Mouse (Mus musculus): ENCODE measurements around the gene Nthl1. TPM values are rescaled to one million over a fixed set of nuclear protein-coding genes. Genes with fewer than 3 reads are reported as not detected.

Gene Nthl1
- polyA plus RNA-seq, 1 experiment from 2014 or later, result 7.7 TPM

- WGBS, result 46% methylated on average over 3 of the region's 3 CpGs
- no peaks in the 10 kb centered on the region for H3K27me3 ChIP-seq (ENCODE audit: control insufficient read depth, insufficient read depth, low read length)
Observed at GRCm38 (mm10) chr17:24645916-24646315, 13.4 kb downstream of the Nthl1 start.

GRCm38 (mm10) chr17:24646381-24646780 is 13.9 kb downstream of the Nthl1 start:
- H3K9ac ChIP-seq (ENCODE audit: low read length), result no peak overlapping the region
- H3K9me3 ChIP-seq (ENCODE audit: control insufficient read depth, low read length), result no peaks in the 10 kb centered on the region
- H3K4me1 ChIP-seq (ENCODE audit: control insufficient read depth in 2 of 2, insufficient read depth in 2 of 2, low read length in 2 of 2), result peaks cover 28 to 29% of the 10 kb centered on the region in 2 experiments
- WGBS, result 74% methylated on average over 4 of the region's 4 CpGs
- no peak overlapping the region for H3K4me3 ChIP-seq (ENCODE audit: control insufficient read depth in 1 of 2, insufficient read depth in 1 of 2, low read depth in 1 of 2, low read length in 2 of 2)
- peaks cover 11% of the 10 kb centered on the region; the same call in 1 of the 2 replicates for H3K36me3 ChIP-seq (ENCODE audit: control insufficient read depth, insufficient read depth, low read length)
- H3K27ac ChIP-seq (replicated peaks in 1 of 2; ENCODE audit: control insufficient read depth in 1 of 2, insufficient read depth in 1 of 2, low read depth in 2 of 2, low read length in 2 of 2), result peak overlapping the region; percentile 71 to 74
- ATAC-seq (ENCODE audit: insufficient number of reproducible peaks, insufficient read depth, low FRiP score, low read depth), result no peak
- no peak overlapping the region for H3K4me2 ChIP-seq (ENCODE audit: low read length)
- no peaks in the 10 kb centered on the region for H3K27me3 ChIP-seq (ENCODE audit: control insufficient read depth, insufficient read depth, low read length)

More at GRCm38 (mm10) chr17:24645916-24646315, 13.4 kb downstream of the Nthl1 start:
- H3K27ac ChIP-seq (replicated peaks in 1 of 2; ENCODE audit: control insufficient read depth in 1 of 2, insufficient read depth in 1 of 2, low read depth in 2 of 2, low read length in 2 of 2), result peak overlapping the region; percentile 74 to 86
- H3K4me3 ChIP-seq (ENCODE audit: control insufficient read depth in 1 of 2, insufficient read depth in 1 of 2, low read depth in 1 of 2, low read length in 2 of 2), result no peak overlapping the region
- peaks cover 28% of the 10 kb centered on the region in 2 experiments for H3K4me1 ChIP-seq (ENCODE audit: control insufficient read depth in 2 of 2, insufficient read depth in 2 of 2, low read length in 2 of 2)
- H3K4me2 ChIP-seq (ENCODE audit: low read length), result no peak overlapping the region
- no peaks in the 10 kb centered on the region for H3K9me3 ChIP-seq (ENCODE audit: control insufficient read depth, low read length)
- no peak overlapping the region for H3K9ac ChIP-seq (ENCODE audit: low read length)
- ATAC-seq (ENCODE audit: insufficient number of reproducible peaks, insufficient read depth, low FRiP score, low read depth), result peak; percentile 20
- H3K36me3 ChIP-seq (ENCODE audit: control insufficient read depth, insufficient read depth, low read length), result peaks cover 13% of the 10 kb centered on the region

- no peaks in the 10 kb centered on the region for H3K27me3 ChIP-seq (ENCODE audit: control insufficient read depth, insufficient read depth, low read length)
- H3K4me1 ChIP-seq (ENCODE audit: control insufficient read depth in 2 of 2, insufficient read depth in 2 of 2, low read length in 2 of 2), result peaks cover 28 to 32% of the 10 kb centered on the region in 2 experiments
- no peak for ATAC-seq (ENCODE audit: insufficient number of reproducible peaks, insufficient read depth, low FRiP score, low read depth)
- peak overlapping the region; percentile 41 to 74; a peak in 3 of 4 replicates for H3K27ac ChIP-seq (replicated peaks in 1 of 2; ENCODE audit: control insufficient read depth in 1 of 2, insufficient read depth in 1 of 2, low read depth in 2 of 2, low read length in 2 of 2)
- H3K4me3 ChIP-seq (ENCODE audit: control insufficient read depth in 1 of 2, insufficient read depth in 1 of 2, low read depth in 1 of 2, low read length in 2 of 2), result peak overlapping the region; percentile 6 to 10; a peak in 3 of 4 replicates
- H3K9me3 ChIP-seq (ENCODE audit: control insufficient read depth, low read length), result no peaks in the 10 kb centered on the region
- peak overlapping the region; percentile 32; the same call in 1 of the 2 replicates for H3K9ac ChIP-seq (ENCODE audit: low read length)
- H3K36me3 ChIP-seq (ENCODE audit: control insufficient read depth, insufficient read depth, low read length), result peaks cover 6% of the 10 kb centered on the region; the same call in 1 of the 2 replicates
- H3K4me2 ChIP-seq (ENCODE audit: low read length), result peak overlapping the region; percentile 97
- 70% methylated on average over 11 of the region's 11 CpGs for WGBS
Observed at GRCm38 (mm10) chr17:24647493-24647892, 15.0 kb downstream of the Nthl1 start.

- H3K9ac ChIP-seq (ENCODE audit: low read length), result peak overlapping the region; percentile 88
- peak overlapping the region; percentile 57 to 75 for H3K4me3 ChIP-seq (ENCODE audit: control insufficient read depth in 1 of 2, insufficient read depth in 1 of 2, low read depth in 1 of 2, low read length in 2 of 2)
- ATAC-seq (ENCODE audit: insufficient number of reproducible peaks, insufficient read depth, low FRiP score, low read depth), result no peak
- WGBS, result 69% methylated on average over 10 of the region's 10 CpGs
- H3K27ac ChIP-seq (replicated peaks in 1 of 2; ENCODE audit: control insufficient read depth in 1 of 2, insufficient read depth in 1 of 2, low read depth in 2 of 2, low read length in 2 of 2), result peak overlapping the region in 1 of 2 experiments; percentile 25; a peak in 2 of 4 replicates
- no peaks in the 10 kb centered on the region for H3K9me3 ChIP-seq (ENCODE audit: control insufficient read depth, low read length)
- H3K27me3 ChIP-seq (ENCODE audit: control insufficient read depth, insufficient read depth, low read length), result no peaks in the 10 kb centered on the region
- peak overlapping the region; percentile 97 for H3K4me2 ChIP-seq (ENCODE audit: low read length)
- H3K4me1 ChIP-seq (ENCODE audit: control insufficient read depth in 2 of 2, insufficient read depth in 2 of 2, low read length in 2 of 2), result peaks cover 28 to 30% of the 10 kb centered on the region in 2 experiments
- H3K36me3 ChIP-seq (ENCODE audit: control insufficient read depth, insufficient read depth, low read length), result 0 out of 2 replicates have a peak, but pooled peaks cover 3% of the 10 kb centered on the region
Observed at GRCm38 (mm10) chr17:24648731-24649377, 16.4 kb downstream of the Nthl1 start.

- Histone ChIP-seq H3K4me3 (ENCODE audit: control insufficient read depth in 1 of 2, insufficient read depth in 1 of 2, low read depth in 1 of 2, low read length in 2 of 2) (peak overlapping the region; percentile 57 to 75), H3K4me1 (ENCODE audit: control insufficient read depth in 2 of 2, insufficient read depth in 2 of 2, low read length in 2 of 2) (peaks cover 21 to 22% of the 10 kb centered on the region in 2 experiments), H3K27me3 (ENCODE audit: control insufficient read depth, insufficient read depth, low read length) (no peaks in the 10 kb centered on the region), H3K9me3 (ENCODE audit: control insufficient read depth, low read length) (no peaks in the 10 kb centered on the region), H3K4me2 (ENCODE audit: low read length) (peak overlapping the region; percentile 97), H3K9ac (ENCODE audit: low read length) (peak overlapping the region; percentile 88), H3K27ac (replicated peaks in 1 of 2; ENCODE audit: control insufficient read depth in 1 of 2, insufficient read depth in 1 of 2, low read depth in 2 of 2, low read length in 2 of 2) (peak overlapping the region; percentile 6 to 64; a peak in 2 of 4 replicates), H3K36me3 (ENCODE audit: control insufficient read depth, insufficient read depth, low read length) (0 out of 2 replicates have a peak, but pooled peaks cover 3% of the 10 kb centered on the region)
- WGBS, result under 1% methylated on average over 35 of the region's 35 CpGs
- 0 out of 2 replicates have a peak, but pooled peaks have one; percentile 14 for ATAC-seq (ENCODE audit: insufficient number of reproducible peaks, insufficient read depth, low FRiP score, low read depth)
Observed at GRCm38 (mm10) chr17:24649581-24650069, 17.1 kb downstream of the Nthl1 start.

- Histone ChIP-seq H3K27me3 (ENCODE audit: control insufficient read depth, insufficient read depth, low read length) (no peaks in the 10 kb centered on the region), H3K9ac (ENCODE audit: low read length) (peak within 1 kb of the TSS; percentile 88), H3K4me2 (ENCODE audit: low read length) (peak within 1 kb of the TSS; percentile 97), H3K4me3 (ENCODE audit: control insufficient read depth in 1 of 2, insufficient read depth in 1 of 2, low read depth in 1 of 2, low read length in 2 of 2) (peak within 1 kb of the TSS; percentile 57 to 75), H3K9me3 (ENCODE audit: control insufficient read depth, low read length) (no peaks in the 10 kb centered on the region), H3K36me3 (ENCODE audit: control insufficient read depth, insufficient read depth, low read length) (0 out of 2 replicates have a peak, but pooled peaks cover 3% of the 10 kb centered on the region), H3K27ac (replicated peaks in 1 of 2; ENCODE audit: control insufficient read depth in 1 of 2, insufficient read depth in 1 of 2, low read depth in 2 of 2, low read length in 2 of 2) (peak within 1 kb of the TSS; percentile 6 to 64; a peak in 3 of 4 replicates), H3K4me1 (ENCODE audit: control insufficient read depth in 2 of 2, insufficient read depth in 2 of 2, low read length in 2 of 2) (peaks cover 16 to 17% of the 10 kb centered on the region in 2 experiments; a peak in 2 of 4 replicates)
- ATAC-seq (ENCODE audit: insufficient number of reproducible peaks, insufficient read depth, low FRiP score, low read depth), result peak; percentile 62
- WGBS, result under 1% methylated on average over 29 of the region's 41 CpGs
Observed at GRCm38 (mm10) chr17:24650070-24650616, 17.7 kb downstream of the Nthl1 start, which contains the start of gene Slc9a3r2. Gene Slc9a3r2, minus strand, starts transcription at chr17:24650327.

GRCm38 (mm10) chr17:24650766-24651165 is 18.3 kb downstream of the Nthl1 start:
- peak overlapping the region in 1 of 2 experiments; percentile 75; a peak in 2 of 4 replicates for H3K4me3 ChIP-seq (ENCODE audit: control insufficient read depth in 1 of 2, insufficient read depth in 1 of 2, low read depth in 1 of 2, low read length in 2 of 2)
- peak overlapping the region; percentile 88; the same call in 1 of the 2 replicates for H3K9ac ChIP-seq (ENCODE audit: low read length)
- H3K27me3 ChIP-seq (ENCODE audit: control insufficient read depth, insufficient read depth, low read length), result no peaks in the 10 kb centered on the region
- 80% methylated on average over 4 of the region's 4 CpGs for WGBS
- H3K9me3 ChIP-seq (ENCODE audit: control insufficient read depth, low read length), result no peaks in the 10 kb centered on the region
- H3K36me3 ChIP-seq (ENCODE audit: control insufficient read depth, insufficient read depth, low read length), result 0 out of 2 replicates have a peak, but pooled peaks cover 3% of the 10 kb centered on the region
- no peak overlapping the region for H3K27ac ChIP-seq (replicated peaks in 1 of 2; ENCODE audit: control insufficient read depth in 1 of 2, insufficient read depth in 1 of 2, low read depth in 2 of 2, low read length in 2 of 2)
- H3K4me2 ChIP-seq (ENCODE audit: low read length), result no peak overlapping the region
- ATAC-seq (ENCODE audit: insufficient number of reproducible peaks, insufficient read depth, low FRiP score, low read depth), result no peak
- peaks cover 10 to 12% of the 10 kb centered on the region in 2 experiments; a peak in 2 of 4 replicates for H3K4me1 ChIP-seq (ENCODE audit: control insufficient read depth in 2 of 2, insufficient read depth in 2 of 2, low read length in 2 of 2)

Measured in heart, embryonic 14.5 days (tissue).